Mouse (Mus musculus) regulatory T cell (primary cell): ENCODE measurements around the gene Mettl13.

Experiments used
- in situ Hi-C: fragments of 300-600 bp; cut with MboI, MseI; formaldehyde crosslinking; loops from one replicate; pipeline ENCODE4 v1.15.1; 2025; ENCODE audit warnings: high pct_unique_total_duplicates

The Mettl13 gene

GRCm38 (mm10) chr1:162532330-162532729 lies 16.0 kb downstream of the Mettl13 start:
- in situ Hi-C loops: no loop called here

- in situ Hi-C loops: no loop called here
These were observed 16.8 kb downstream of the Mettl13 start for GRCm38 (mm10) chr1:162531584-162531983.

- in situ Hi-C loops: no loop called here
These were observed 17.7 kb downstream of the Mettl13 start for GRCm38 (mm10) chr1:162530666-162531065.

GRCm38 (mm10) chr1:162529651-162530050 lies 18.7 kb downstream of the Mettl13 start:
- in situ Hi-C loops: loop anchor here (10.0 kb wide), 1 partner anchor 165 kb away; no protein-coding TSS in a partner anchor

GRCm38 (mm10) chr1:162515116-162515515 lies 33.2 kb downstream of the Mettl13 start:
- in situ Hi-C loops: no loop called here

GRCm38 (mm10) chr1:162510013-162510356 lies 38.4 kb downstream of the Mettl13 start:
- in situ Hi-C loops: no loop called here

- in situ Hi-C loops: no loop called here
These were observed 38.9 kb downstream of the Mettl13 start for GRCm38 (mm10) chr1:162509329-162510012.

- in situ Hi-C loops: no loop called here
These were observed 39.9 kb downstream of the Mettl13 start for GRCm38 (mm10) chr1:162508211-162509005.

GRCm38 (mm10) chr1:162506516-162506915 lies 41.8 kb downstream of the Mettl13 start:
- in situ Hi-C loops: no loop called here

- in situ Hi-C loops: no loop called here
These were observed 42.7 kb downstream of the Mettl13 start for GRCm38 (mm10) chr1:162505649-162506048.
